Mouse (Mus musculus): ENCODE measurements around the gene Elmo3.

Gene Elmo3

GRCm38 (mm10) chr8:105305211-105306145 is at the start of gene Elmo3:
Gene Elmo3 (plus strand): TSS chr8:105305601.
- DNase-seq (ENCODE audit: low read depth, low spot score) = peak; percentile 88

- peak; percentile 61 for DNase-seq (ENCODE audit: low read depth, low spot score)
These were observed 47.9 kb upstream of the Elmo3 start for GRCm38 (mm10) chr8:105257318-105258114.

- peak; percentile 61 for DNase-seq (ENCODE audit: low read depth, low spot score)
These were observed 46.3 kb upstream of the Elmo3 start for GRCm38 (mm10) chr8:105258911-105259720.

GRCm38 (mm10) chr8:105259721-105260320 is 45.6 kb upstream of the Elmo3 start:
- peak; percentile 81 for DNase-seq (ENCODE audit: low read depth, low spot score)

- DNase-seq (ENCODE audit: low read depth, low spot score) = no peak
These were observed 44.9 kb upstream of the Elmo3 start for GRCm38 (mm10) chr8:105260371-105261099.

GRCm38 (mm10) chr8:105261326-105261980 is 43.9 kb upstream of the Elmo3 start:
- peak; percentile 71 for DNase-seq (ENCODE audit: low read depth, low spot score)

- DNase-seq (ENCODE audit: low read depth, low spot score) = no peak
These were observed 42.0 kb upstream of the Elmo3 start for GRCm38 (mm10) chr8:105263244-105263912.

- no peak for DNase-seq (ENCODE audit: low read depth, low spot score)
These were observed 41.1 kb upstream of the Elmo3 start, which contains the start of the genes Tradd and Fbxl8 for GRCm38 (mm10) chr8:105264024-105264982. Gene Tradd (minus strand): TSS chr8:105264609. Gene Fbxl8 (plus strand): TSS chr8:105264648.

GRCm38 (mm10) chr8:105265128-105265527 is 40.3 kb upstream of the Elmo3 start:
- DNase-seq (ENCODE audit: low read depth, low spot score) = no peak

- peak; percentile 60 for DNase-seq (ENCODE audit: low read depth, low spot score)
These were observed 38.6 kb upstream of the Elmo3 start for GRCm38 (mm10) chr8:105266775-105267174.

GRCm38 (mm10) chr8:105268342-105269074 is 36.9 kb upstream of the Elmo3 start:
- peak; percentile 94 for DNase-seq (ENCODE audit: low read depth, low spot score)

GRCm38 (mm10) chr8:105269075-105269458 is 36.3 kb upstream of the Elmo3 start:
- no peak for DNase-seq (ENCODE audit: low read depth, low spot score)

- DNase-seq (ENCODE audit: low read depth, low spot score) = no peak
These were observed 35.9 kb upstream of the Elmo3 start, which contains the start of gene Hsf4 for GRCm38 (mm10) chr8:105269461-105269947. Gene Hsf4 (plus strand): TSS chr8:105269801.

- no peak for DNase-seq (ENCODE audit: low read depth, low spot score)
These were observed 35.1 kb upstream of the Elmo3 start for GRCm38 (mm10) chr8:105270101-105270915.

- no peak for DNase-seq (ENCODE audit: low read depth, low spot score)
These were observed 34.5 kb upstream of the Elmo3 start for GRCm38 (mm10) chr8:105270916-105271186.

- no peak for DNase-seq (ENCODE audit: low read depth, low spot score)
These were observed 30.0 kb upstream of the Elmo3 start for GRCm38 (mm10) chr8:105275387-105275786.

Measured in ES-CJ7 (cell line).